Mouse (Mus musculus): Measurements from ENCODE around the gene Snx10.
A peak's percentile ranks its signal among the peaks of the same experiment; 100 is the strongest.

The Snx10 gene

GRCm38 (mm10) chr6:51591264-51591663, 67.6 kb downstream of the Snx10 start:
- Histone ChIP-seq H3K27me3 (ENCODE audit: control insufficient read depth, insufficient read depth, low read length, poor library complexity, severe bottlenecking) (no peaks in the 10 kb centered on the region), H3K36me3 (ENCODE audit: control insufficient read depth, insufficient read depth, low read length, poor library complexity, severe bottlenecking) (no peaks in the 10 kb centered on the region; the same call in 1 of the 2 replicates)
- no peak for DNase-seq (ENCODE audit: low read depth, low spot score)

DNA sequence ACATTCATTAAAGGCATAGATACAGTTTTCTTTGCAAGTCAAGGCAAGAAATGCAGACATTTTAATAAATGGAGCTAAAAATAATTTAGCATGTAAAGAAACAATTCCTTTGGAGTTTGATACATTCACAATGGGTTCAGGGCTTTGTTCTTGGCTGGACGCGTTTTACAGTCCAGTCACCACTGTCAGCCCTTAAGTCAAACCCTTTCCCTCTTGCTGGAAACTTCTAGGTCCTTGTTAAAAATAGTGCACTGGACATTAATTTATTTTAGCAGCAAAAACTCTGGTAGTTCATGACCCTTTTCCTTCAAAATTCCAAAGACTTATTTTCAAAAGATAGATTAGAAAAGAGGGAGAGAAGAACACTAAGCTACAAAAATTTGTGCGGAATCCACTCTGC, 68.1 kb downstream of the Snx10 start:
- Histone ChIP-seq H3K36me3 (ENCODE audit: control insufficient read depth, insufficient read depth, low read length, poor library complexity, severe bottlenecking) (no peaks in the 10 kb centered on the region; the same call in 1 of the 2 replicates), H3K27me3 (ENCODE audit: control insufficient read depth, insufficient read depth, low read length, poor library complexity, severe bottlenecking) (no peaks in the 10 kb centered on the region)
- no peak for DNase-seq (ENCODE audit: low read depth, low spot score)

- H3K36me3 ChIP-seq (ENCODE audit: control insufficient read depth, insufficient read depth, low read length, poor library complexity, severe bottlenecking), result no peaks in the 10 kb centered on the region; the same call in 1 of the 2 replicates
- peak; percentile 68 for DNase-seq (ENCODE audit: low read depth, low spot score)
Observed at GRCm38 (mm10) chr6:51592356-51593115, 68.8 kb downstream of the Snx10 start.

GRCm38 (mm10) chr6:51593446-51594035, 69.8 kb downstream of the Snx10 start:
- DNase-seq (ENCODE audit: low read depth, low spot score), result no peak
- Histone ChIP-seq H3K36me3 (ENCODE audit: control insufficient read depth, insufficient read depth, low read length, poor library complexity, severe bottlenecking) (no peaks in the 10 kb centered on the region; the same call in 1 of the 2 replicates), H3K27me3 (ENCODE audit: control insufficient read depth, insufficient read depth, low read length, poor library complexity, severe bottlenecking) (no peaks in the 10 kb centered on the region)

More at GRCm38 (mm10) chr6:51592356-51593115, 68.8 kb downstream of the Snx10 start:
- H3K27me3 ChIP-seq (ENCODE audit: control insufficient read depth, insufficient read depth, low read length, poor library complexity, severe bottlenecking), result no peaks in the 10 kb centered on the region

DNA sequence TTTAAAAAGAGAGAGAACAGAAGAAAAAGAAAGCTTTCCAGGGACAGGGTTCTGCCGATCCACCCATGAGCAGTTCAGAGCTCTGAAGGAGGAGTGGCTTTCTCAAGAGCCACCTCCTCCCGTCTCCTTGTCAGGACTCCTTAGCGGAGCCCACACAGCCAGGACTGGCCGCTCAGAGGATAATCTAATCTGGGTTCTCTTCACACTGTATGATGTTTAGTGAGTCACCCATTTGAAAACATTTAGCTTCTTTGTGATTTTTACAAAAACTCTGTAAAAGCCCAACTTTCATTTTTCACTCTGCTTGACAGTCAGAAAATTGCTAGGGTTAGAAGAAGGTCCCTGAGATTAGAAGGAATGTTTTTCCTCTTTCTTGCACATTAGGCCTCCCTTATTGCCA, 70.8 kb downstream of the Snx10 start:
- no peaks in the 10 kb centered on the region for H3K27me3 ChIP-seq (ENCODE audit: control insufficient read depth, insufficient read depth, low read length, poor library complexity, severe bottlenecking)
- no peak for DNase-seq (ENCODE audit: low read depth, low spot score)
- no peaks in the 10 kb centered on the region; the same call in 1 of the 2 replicates for H3K36me3 ChIP-seq (ENCODE audit: control insufficient read depth, insufficient read depth, low read length, poor library complexity, severe bottlenecking)

DNA sequence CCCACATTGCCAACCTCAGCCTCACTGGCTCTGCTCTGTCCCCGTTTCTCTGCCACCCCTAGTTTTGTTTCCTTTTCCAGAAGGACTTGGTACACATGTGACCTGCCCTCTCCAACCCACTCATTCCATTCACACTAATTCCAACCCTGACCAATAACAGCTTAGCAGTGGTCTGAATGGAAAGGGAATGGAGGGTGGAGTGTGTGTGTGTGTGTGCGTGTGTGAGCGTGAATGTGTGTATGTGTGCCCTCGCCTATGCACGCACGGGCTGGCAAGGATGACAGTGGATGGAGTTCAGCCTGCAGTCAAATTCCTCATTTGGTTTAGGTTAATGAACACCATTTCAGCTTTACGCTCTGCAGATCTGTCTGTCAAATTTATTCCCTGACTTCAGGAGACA, 74.4 kb downstream of the Snx10 start:
- H3K36me3 ChIP-seq (ENCODE audit: control insufficient read depth, insufficient read depth, low read length, poor library complexity, severe bottlenecking), result no peaks in the 10 kb centered on the region
- no peaks in the 10 kb centered on the region for H3K27me3 ChIP-seq (ENCODE audit: control insufficient read depth, insufficient read depth, low read length, poor library complexity, severe bottlenecking)
- no peak for DNase-seq (ENCODE audit: low read depth, low spot score)

GRCm38 (mm10) chr6:51600412-51600811, 76.7 kb downstream of the Snx10 start:
- no peaks in the 10 kb centered on the region for H3K27me3 ChIP-seq (ENCODE audit: control insufficient read depth, insufficient read depth, low read length, poor library complexity, severe bottlenecking)
- no peaks in the 10 kb centered on the region for H3K36me3 ChIP-seq (ENCODE audit: control insufficient read depth, insufficient read depth, low read length, poor library complexity, severe bottlenecking)
- no peak for DNase-seq (ENCODE audit: low read depth, low spot score)

GRCm38 (mm10) chr6:51602341-51602740, 78.6 kb downstream of the Snx10 start:
- H3K27me3 ChIP-seq (ENCODE audit: control insufficient read depth, insufficient read depth, low read length, poor library complexity, severe bottlenecking), result no peaks in the 10 kb centered on the region
- H3K36me3 ChIP-seq (ENCODE audit: control insufficient read depth, insufficient read depth, low read length, poor library complexity, severe bottlenecking), result no peaks in the 10 kb centered on the region
- DNase-seq (ENCODE audit: low read depth, low spot score), result no peak

GRCm38 (mm10) chr6:51603691-51604090, 80.0 kb downstream of the Snx10 start:
- no peak for DNase-seq (ENCODE audit: low read depth, low spot score)
- Histone ChIP-seq H3K27me3 (ENCODE audit: control insufficient read depth, insufficient read depth, low read length, poor library complexity, severe bottlenecking) (no peaks in the 10 kb centered on the region), H3K36me3 (ENCODE audit: control insufficient read depth, insufficient read depth, low read length, poor library complexity, severe bottlenecking) (no peaks in the 10 kb centered on the region)

DNA sequence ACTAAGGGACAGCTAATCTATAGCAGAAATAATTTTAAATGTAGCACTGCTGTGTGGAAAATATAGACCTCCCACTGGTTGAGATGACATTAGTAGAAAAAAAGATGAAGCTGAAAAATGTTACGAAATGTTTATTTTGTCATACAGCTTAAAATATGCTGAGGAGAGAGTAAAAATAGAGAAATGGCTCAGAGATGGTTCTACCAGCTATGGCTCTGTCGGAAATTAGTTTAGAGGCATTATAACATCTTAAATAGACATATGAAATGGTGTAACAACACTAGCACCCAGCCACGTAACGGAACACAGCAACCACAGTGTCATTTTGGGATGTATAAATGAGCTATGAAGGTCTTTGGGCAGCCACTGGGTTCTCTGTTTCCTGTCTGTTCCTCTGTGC, 82.5 kb downstream of the Snx10 start:
- no peaks in the 10 kb centered on the region; the same call in 1 of the 2 replicates for H3K27me3 ChIP-seq (ENCODE audit: control insufficient read depth, insufficient read depth, low read length, poor library complexity, severe bottlenecking)
- no peaks in the 10 kb centered on the region for H3K36me3 ChIP-seq (ENCODE audit: control insufficient read depth, insufficient read depth, low read length, poor library complexity, severe bottlenecking)
- no peak for DNase-seq (ENCODE audit: low read depth, low spot score)

DNA sequence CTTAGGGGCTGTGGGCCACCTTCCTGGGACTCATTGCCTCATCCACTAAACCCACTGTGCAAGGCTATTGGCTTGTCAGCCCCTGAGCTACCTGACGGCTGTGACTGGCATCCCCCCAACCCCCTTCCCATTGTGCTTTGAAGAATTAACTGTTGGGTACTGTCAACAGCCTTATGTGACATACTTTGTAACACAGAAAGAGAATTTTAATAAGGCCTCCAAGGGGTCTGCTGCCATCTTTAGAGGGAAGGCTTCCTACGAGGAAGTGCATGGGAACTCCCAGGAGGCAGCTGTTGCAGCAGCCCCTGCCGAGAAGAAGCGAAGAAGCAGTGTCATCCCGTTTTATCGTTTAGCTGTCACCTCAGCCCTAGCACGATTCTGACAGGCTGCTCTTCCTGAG, 83.1 kb downstream of the Snx10 start:
- no peaks in the 10 kb centered on the region; the same call in 1 of the 2 replicates for H3K27me3 ChIP-seq (ENCODE audit: control insufficient read depth, insufficient read depth, low read length, poor library complexity, severe bottlenecking)
- DNase-seq (ENCODE audit: low read depth, low spot score), result no peak
- no peaks in the 10 kb centered on the region for H3K36me3 ChIP-seq (ENCODE audit: control insufficient read depth, insufficient read depth, low read length, poor library complexity, severe bottlenecking)

GRCm38 (mm10) chr6:51611621-51612020, 87.9 kb downstream of the Snx10 start:
- no peak for DNase-seq (ENCODE audit: low read depth, low spot score)
- no peaks in the 10 kb centered on the region for H3K36me3 ChIP-seq (ENCODE audit: control insufficient read depth, insufficient read depth, low read length, poor library complexity, severe bottlenecking)
- H3K27me3 ChIP-seq (ENCODE audit: control insufficient read depth, insufficient read depth, low read length, poor library complexity, severe bottlenecking), result no peaks in the 10 kb centered on the region; the same call in none of the 2 replicates

- H3K36me3 ChIP-seq (ENCODE audit: control insufficient read depth, insufficient read depth, low read length, poor library complexity, severe bottlenecking), result no peaks in the 10 kb centered on the region
- H3K27me3 ChIP-seq (ENCODE audit: control insufficient read depth, insufficient read depth, low read length, poor library complexity, severe bottlenecking), result no peaks in the 10 kb centered on the region; the same call in none of the 2 replicates
- DNase-seq (ENCODE audit: low read depth, low spot score), result peak; percentile 39
Observed at GRCm38 (mm10) chr6:51612371-51613051, 88.8 kb downstream of the Snx10 start.

DNA sequence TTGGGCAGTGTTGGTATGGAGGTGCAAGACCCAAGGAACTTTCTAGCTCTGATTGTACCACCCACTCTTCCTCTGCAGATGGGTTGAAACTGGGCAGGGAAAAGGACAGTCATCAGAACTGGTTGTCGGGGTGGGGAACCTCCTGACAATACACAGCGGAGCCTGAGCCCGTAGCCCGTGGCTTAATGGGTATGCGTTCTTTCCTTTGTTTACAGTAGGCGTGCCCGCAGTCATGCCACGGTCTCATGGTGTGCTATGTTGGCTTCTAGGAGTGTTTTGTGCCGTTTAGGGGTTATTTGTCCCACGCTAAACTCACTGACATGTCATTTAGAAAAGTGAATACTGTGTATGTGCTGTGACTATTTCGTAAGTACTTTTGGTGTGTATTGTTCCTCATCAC, 90.0 kb downstream of the Snx10 start:
- no peak for DNase-seq (ENCODE audit: low read depth, low spot score)
- no peaks in the 10 kb centered on the region; the same call in none of the 2 replicates for H3K27me3 ChIP-seq (ENCODE audit: control insufficient read depth, insufficient read depth, low read length, poor library complexity, severe bottlenecking)
- H3K36me3 ChIP-seq (ENCODE audit: control insufficient read depth, insufficient read depth, low read length, poor library complexity, severe bottlenecking), result no peaks in the 10 kb centered on the region

DNA sequence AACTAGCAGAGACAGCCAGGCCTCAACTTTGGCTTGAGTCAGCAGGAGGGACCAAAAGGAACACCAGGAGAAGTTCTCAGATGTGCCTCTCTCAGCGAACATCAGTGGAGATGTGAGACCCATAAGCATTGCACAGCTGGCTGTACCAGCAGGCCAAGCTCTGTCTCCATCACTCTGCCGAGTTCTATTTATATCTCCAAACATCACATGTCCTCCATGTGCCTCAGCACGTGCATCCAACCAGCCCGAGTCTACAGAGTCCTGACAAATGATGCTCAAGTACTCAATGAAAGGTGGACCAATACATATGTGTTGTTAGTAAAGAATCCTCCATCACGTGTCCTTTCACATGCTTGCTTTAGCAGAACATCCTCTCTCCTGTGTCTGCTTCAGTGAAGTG, 103.1 kb downstream of the Snx10 start:
- no peaks in the 10 kb centered on the region for H3K36me3 ChIP-seq (ENCODE audit: control insufficient read depth, insufficient read depth, low read length, poor library complexity, severe bottlenecking)
- H3K27me3 ChIP-seq (ENCODE audit: control insufficient read depth, insufficient read depth, low read length, poor library complexity, severe bottlenecking), result no peaks in the 10 kb centered on the region
- DNase-seq (ENCODE audit: low read depth, low spot score), result no peak
